Mouse (Mus musculus) spleen, adult 18-20 months (tissue): Measurements from ENCODE around the gene Slc15a1.
"Not testable (repeated sequence)": the region's sequence is repeated elsewhere in the genome, so short reads cannot be mapped to it uniquely, and the experiment has no call there.

Source experiments
- DNase-seq, 2 experiments: peaks; one replicate each; pipeline ENCODE4 v3.0.0; 2022; ENCODE audit warnings: mixed read lengths in 2 of 2

Slc15a1 gene

DNA sequence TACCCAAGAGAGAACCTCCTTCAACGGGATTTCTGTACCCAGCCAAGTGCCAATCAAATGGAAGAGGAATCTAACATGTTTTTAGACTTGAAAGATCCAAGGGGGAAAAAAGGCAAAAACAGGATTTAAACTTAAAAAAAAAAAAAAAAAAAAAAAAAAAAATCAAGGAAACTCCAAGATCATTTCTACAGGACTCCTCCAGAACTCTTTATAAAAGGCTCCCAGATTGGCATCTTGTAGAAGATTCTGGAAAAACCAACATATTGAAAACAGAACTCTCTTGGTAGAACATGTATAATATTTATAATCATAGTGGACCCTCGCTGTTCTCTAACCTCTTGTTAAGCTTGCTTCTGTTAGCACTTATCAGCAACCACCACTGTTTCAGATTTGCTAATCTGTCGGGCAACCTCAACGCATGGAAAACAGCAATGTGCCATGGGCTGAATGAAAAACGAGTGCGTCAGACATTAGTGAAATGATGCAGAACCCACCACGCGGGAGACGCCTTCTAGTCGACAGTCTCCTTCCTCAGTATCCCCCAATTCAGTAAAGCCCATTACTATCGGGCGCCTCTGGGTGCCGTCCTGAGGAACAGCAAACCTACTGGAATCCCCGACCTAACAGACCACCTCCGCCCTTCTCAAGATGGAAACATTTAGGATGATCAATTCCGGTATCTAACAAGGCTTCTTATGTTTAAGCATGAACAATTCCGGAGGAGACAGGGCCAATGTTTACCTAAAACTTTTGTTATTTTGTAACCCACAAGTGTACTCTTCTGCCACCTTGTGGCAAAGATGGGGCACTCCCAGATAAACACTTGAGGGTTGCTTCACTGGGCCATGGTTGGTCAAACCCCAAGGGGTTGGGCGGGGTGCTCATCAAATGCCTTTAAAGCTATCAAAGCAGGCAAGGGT lies 54.3 kb downstream of the Slc15a1 start:
- peak; percentile 62 to 65 for DNase-seq

DNA sequence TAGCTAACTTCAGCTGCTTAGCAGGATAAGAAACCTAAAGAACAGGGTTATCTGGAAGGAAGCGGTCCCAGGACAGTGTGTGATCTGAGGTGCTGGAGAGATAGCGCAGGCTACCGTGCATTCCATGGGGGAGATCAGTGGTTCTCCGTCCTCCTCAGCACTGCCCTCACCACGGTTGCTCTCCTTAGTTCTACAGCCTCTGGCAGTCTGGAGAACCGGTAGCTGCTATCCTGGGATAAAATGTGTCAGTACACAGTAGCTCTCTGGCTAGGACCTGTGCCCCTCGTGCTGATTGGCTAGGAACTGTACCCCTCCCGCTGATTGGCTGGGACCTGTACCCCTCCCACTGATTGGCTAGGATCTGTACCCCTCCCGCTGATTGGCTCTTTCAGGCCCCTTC lies 58.1 kb downstream of the Slc15a1 start:
- DNase-seq: no peak

DNA sequence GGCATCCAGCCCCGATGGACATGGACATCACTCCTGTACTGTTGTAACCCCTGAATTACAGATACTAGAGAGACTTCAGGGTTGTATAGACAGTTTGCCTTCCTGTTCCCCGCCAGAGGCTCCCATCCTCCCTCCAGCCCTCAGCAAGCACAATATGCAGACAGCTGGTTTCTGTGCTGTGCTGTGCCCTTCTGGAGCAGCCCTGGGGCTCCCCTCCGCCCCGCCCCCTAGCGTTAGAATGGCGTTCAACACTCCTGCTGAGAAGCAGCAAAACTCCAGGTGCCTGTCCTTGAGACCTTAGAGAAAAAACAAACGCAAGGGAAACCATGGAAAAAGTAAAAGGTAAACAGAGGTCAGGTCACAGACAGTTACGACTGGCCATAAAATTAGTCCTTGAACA lies 59.9 kb downstream of the Slc15a1 start:
- DNase-seq: peak; percentile 44 to 68

DNA sequence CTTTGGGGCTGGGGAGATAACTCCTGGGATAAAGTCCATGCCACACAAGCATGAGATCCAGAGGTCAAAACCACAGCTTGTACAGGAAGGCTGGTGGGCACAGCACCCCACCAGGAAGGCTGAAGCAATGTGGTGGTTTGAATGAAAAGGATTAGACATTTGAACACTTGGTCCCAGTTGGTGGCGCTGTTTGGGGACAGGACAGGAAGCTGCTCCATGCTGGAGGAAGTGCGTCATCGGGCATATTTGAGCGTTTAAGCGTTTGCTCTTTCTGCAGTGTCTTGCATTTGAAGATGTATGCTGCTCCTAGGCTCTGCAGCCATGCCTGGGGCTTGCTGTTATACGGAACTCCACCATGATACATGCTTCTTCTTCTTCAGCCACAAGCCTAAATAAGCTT lies 64.2 kb downstream of the Slc15a1 start:
- no peak for DNase-seq

DNA sequence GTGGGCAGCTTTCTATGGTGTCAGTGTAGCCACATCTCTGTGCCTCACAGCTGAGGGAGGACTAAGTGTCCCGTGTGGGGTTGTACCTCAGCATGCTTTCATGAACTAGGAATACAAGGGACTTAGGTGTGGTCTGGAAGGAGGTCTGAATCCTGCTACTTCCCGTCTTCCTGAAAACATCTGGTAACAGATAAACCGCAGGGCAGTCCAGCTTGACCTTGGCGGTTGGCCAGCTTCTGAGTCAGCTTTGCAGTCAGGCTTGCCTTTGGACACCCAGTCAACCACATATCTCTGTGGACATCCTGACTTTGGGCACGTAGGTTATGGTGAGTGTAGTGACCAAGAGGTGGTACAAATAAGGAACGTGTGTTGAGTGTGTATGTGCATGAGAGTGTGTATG lies 68.0 kb downstream of the Slc15a1 start:
- peak in 1 of 2 experiments; percentile 26 for DNase-seq

DNA sequence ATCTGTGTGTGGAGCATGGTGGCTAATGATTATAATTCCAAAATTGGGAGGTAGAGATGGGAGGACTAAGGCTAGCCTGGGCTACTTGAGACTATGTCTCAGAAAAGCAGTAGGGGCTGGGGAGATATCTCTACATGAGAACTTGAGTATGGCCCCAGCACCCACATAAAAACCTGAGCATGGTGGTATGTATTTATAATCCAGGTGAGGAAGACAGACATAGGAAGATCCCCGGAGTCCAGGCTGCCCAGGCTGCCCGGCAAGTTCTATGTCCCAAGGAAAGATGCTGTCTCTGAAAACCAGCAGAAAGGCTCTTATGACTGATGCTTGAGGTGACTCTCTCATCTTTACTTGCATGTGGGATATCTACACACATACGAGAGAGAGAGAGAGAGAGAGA lies 68.6 kb downstream of the Slc15a1 start:
- no peak for DNase-seq

DNA sequence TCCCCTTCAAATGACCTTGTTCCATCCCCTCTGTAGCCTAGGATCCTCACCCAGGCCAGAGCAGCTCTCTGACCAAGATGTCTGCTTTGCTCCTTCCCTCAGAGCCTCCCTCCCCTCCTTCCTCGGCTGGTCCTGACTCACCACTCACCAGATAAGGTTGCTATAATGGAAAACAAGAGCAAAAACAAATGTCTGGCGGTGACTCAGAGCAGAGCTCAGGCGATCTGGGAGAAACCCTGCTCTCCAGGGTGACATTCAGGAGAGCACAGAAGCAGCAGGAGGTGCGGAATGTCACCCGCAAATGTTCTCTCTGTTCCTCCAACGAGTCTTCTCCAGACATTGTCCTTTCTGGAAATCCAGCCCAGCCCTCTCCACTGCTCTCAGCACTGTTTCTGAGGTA lies 69.3 kb downstream of the Slc15a1 start:
- DNase-seq: no peak

DNA sequence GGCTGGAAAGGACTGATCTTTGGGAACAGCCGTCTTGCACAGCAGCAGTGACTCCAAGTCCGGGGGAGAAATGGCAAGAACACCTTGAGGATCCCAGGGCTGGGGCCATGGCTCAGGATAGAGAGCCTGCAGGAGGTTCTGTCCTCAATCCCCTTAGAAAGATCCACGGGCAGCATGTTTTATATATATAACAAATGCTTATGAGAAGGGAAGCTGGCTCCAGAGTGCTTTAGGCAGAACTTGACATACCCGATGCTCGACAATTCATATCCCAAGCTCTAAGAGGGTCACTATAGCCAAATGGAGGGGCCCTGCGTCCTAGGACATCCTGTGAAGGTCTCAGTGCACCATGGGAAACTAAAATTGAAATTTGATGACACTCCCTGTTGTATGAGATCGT lies 73.8 kb downstream of the Slc15a1 start:
- DNase-seq: no peak

DNA sequence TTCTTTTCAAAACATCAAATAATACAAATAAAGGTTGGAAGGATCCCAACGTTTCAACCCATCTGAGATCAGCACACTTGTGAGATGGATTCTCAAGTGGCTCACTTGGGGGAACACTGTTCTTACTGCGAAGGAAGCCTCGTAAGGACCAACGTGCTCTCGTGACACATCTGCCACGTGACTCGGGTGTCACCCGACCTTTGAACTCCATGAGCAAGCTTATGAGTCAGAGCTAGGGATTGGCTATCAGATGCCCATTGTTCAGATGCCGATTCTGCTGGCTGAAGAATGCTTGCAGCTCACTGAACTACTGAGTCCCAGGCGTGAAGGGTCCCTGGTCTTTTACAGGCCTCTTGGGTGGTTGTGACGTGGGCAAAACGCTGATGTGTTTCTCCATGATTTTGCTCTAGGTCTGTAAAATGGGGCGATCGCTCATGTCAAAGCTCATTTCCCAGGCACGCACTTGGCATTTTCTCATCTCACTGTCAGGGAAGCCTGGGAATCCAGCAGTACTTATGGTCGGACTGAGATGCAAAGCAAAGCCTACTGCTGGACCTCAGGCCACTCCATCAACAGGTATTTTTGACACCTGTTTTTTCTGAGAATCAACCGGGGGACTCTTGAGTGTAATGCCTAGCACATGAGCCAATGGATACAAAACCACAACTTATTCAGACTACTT lies 75.1 kb downstream of the Slc15a1 start:
- DNase-seq: no peak

DNA sequence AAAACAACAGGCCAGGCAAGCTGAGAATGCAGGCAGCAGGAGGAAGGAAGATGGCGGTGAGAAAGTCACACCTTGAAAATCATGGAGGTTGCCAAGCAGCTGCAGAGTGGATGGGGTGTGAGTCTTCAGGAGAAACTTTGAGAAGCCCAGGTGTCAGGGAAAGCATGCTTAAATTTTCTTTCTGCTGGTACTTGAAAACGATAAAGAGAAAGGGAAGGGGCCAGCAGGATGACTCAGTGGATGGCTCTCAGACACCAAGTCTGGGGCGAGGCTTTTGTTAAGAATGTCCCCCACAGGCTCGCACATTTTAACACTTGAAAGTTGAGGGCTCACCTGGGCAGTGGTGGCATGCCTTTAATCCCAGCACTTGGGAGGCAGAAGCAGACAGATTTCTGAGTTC lies 76.9 kb downstream of the Slc15a1 start:
- no peak for DNase-seq

DNA sequence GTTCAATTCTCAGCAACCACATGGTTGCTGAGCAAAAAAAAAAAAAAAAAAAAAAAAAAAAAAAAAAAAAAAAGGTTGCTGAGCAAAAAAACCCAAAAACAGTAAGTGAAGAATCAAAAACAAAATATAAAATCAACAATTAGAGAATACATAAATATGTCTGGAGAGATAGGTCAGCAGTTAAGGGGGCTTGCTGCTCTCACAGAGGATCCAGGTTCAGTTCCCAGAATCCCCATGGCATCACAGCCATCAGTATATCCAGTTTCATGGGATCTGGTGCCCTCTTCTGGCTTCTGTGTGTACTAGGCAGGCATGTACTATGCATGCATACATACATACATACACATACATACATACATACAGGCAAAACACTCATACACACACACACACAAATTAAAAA lies 78.3 kb downstream of the Slc15a1 start:
- peak in 1 of 2 experiments; percentile 34 for DNase-seq

DNA sequence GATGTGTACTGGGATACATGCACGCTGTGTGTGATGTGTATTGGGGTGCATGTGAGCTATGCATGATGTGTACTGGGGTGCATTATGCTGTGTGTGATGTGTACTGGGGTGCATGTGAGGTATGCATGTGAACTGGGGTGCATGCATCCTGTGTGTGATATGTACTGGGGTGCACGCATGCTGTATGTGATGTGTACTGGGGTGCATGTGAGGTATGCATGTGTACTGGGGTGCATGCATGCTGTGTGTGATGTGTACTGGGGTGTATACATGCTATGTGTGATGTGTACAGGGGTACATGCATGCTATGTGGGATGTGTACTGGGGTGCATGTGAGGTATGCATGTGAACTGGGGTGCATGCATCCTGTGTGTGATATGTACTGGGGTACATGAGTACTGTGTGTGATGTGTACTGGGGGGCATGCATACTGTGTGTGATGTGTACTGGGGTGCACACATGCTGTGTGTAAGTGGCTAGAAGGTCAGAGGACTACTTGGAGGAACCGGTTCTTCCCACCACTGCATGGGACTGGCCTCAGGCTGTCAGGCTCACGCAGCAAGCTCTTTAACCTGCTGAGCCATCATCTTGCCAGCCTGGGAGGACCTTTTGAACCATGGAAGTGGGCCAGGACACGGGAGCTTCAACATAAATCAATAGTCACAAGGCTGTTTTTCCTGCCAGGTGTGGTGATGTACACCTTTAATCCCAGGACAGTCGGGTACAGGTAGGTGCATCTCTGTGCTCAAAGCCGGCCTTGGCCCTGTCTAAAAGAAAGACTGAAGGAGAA lies 79.9 kb downstream of the Slc15a1 start:
- DNase-seq: no peak

DNA sequence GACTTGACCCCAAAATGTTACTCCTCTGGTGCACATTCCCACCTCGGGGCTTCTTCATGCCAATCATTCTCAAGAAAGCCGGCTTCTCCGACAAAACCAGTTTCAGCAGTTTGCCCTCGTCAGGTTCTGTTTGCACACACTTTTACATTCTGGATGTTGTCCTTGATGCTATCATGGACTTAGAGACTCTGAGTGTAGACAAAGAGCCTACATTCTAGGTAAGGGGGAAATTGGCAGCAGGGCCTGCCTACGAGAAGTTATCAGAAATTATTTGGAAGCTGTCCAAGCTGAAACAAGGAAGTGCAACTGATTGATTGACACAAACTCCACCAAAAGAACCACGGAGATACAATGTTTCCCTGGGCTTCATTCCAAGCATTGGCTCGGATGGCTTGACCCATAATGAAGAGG lies 81.7 kb downstream of the Slc15a1 start:
- no peak for DNase-seq

DNA sequence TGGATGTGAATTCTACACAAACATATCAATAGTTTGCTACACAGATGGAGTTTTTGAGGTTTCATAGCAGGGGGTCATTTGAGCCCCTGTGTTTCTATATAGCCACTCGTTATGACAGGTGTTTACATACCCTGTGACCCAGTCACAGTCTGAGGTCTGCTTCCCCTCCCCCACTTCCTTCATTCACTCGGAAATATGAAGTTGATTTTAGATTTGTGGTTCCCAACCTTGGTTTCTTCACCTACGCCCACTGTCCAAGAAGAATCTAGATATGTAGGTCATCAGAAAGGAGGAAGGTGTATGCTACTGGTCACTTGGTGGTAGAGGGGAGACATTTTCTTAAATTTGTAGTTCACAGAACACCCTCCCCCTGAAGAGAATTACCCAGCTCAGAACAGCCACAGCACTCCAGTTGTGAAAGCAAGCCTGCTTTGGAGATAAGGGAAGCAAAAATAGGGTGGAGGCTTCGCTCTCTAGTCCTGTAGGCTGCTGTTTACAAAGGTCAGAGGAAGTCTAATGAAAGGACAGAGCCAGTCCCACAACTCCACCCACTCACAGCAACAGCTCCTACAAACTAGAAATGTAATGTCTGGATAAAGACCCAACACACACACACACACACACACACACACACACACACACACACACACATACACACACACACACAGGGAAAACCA lies 82.2 kb downstream of the Slc15a1 start:
- DNase-seq: peak in 1 of 2 experiments; percentile 22

DNA sequence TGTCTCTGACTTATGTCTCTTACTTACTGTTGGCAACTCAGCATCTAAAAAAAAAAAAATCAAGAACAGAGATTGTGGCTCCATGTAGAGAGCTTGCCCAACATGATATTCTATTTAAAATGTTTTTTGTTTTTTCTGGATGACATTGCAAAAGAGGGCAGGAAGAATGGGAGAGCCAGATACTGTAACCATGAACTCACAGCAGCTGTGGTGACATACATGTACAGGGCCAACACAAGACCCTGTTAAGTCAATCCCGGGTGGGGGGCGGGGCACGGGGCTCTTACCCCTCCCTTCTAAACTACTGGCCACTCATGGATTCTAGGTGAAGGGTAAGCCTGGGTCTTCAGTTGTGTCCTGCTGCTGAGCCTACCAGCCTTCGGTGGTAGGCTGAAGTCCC lies 83.1 kb downstream of the Slc15a1 start:
- DNase-seq: no peak

DNA sequence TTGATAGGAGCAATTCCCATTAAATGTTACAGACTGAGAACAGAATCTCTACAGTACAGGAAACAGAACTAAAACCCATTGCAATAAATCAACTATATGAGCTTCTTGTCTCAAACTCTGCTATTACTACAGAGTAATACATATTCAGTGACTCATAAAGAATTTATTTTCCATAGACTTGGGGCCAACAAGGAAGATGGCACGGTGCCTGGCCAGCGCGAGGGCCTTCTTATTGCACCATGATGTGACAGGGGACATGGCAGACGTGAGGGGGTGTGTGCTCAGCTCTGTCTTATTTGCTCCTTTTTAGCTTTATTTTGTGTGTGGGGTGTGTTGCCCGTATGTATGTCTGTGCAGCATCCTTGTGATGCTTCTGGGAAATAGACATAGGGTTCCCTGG lies 87.5 kb downstream of the Slc15a1 start:
- no peak for DNase-seq

DNA sequence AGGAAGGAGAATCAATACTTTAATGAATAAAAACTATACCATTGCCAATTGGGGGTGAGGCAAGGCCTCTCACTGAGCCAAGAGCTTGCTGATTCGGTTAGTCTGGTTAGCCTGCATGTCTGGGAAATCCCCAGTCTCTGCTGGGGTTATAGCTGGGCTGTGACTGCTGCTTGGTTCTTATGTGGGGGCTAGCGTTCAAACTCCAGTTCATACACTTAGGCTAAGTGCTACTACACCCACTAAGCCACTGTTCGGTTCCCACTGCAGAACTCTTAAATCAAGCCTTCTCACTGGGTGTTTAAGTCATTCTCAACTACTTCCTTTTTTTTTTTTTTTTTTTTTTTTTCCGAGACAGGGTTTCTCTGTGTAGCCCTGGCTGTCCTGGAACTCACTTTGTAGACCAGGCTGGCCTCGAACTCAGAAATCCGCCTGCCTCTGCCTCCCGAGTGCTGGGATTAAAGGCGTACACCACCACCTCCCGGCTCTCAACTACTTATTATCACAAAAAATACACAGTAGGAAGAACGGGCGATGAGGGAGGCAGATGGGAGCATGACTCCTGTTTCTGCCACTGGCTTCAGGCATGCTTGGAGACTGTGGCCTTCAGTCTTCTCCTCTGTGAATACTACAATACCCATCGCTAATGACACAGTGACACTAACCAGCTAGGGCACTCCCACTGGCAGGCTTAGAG lies 88.3 kb downstream of the Slc15a1 start:
- DNase-seq: no peak

DNA sequence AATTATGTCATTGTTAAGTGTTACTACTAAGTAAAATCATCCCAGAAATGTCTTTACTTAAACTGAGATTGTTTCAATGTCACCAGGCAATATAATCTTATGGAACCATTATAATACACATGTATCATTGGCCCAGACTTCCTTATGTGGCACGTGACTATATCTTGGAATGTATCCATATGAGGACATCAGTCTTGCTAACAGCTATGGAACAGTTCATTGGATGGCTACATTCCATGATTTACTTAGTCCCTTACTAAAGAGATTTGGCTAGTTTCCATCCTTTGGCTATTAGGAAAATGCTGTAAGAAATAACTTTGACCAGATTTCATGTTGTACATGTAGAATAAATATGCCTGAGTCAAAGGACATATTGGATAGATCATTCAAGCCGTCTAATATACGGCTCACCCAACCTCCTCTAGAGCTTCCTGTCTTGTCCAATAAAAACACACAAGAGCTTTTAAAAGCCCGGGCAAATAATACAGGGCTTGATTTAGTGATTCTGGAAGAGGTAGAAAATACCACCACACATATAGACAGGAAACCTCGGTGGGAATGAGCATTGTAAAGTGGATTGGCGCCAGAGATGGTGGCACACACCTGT lies 90.3 kb downstream of the Slc15a1 start:
- DNase-seq: no peak

DNA sequence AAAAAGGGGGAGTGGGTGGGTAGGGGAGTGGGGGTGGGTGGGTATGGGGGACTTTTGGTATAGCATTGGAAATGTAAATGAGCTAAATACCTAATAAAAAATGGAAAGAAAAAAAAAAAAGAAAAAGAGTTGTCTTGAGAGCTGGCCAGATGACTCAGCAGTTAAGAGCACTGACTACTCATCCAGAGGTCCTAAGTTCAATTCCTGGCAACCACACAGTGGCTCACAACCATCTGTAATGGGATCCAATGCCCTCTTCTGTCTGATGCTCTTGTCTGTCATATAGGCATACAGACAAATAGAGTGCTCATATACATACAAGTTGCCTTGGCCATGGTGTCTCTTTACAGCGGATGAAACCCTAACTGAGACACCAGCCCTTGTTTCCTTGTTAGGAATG lies 91.3 kb downstream of the Slc15a1 start:
- DNase-seq: not testable (repeated sequence)
